Mouse (Mus musculus) ES-E14 (cell line): ENCODE results near the gene Usp15.

Experiments used
- CHD2 ChIP-seq: IDR thresholded peaks from 2 replicates; pipeline ENCODE4 v1.6.1; 2014; ENCODE audit warnings: mild to moderate bottlenecking, low read depth, low read length, inconsistent platforms
- HCFC1 ChIP-seq: IDR thresholded peaks from 2 replicates; pipeline ENCODE4 v1.6.1; 2012; ENCODE audit warnings: low read length, inconsistent platforms, borderline replicate concordance; ENCODE audit not compliant: insufficient read depth
- MAFK ChIP-seq: IDR thresholded peaks from 2 replicates; pipeline ENCODE4 v1.6.1; 2014; ENCODE audit warnings: mild to moderate bottlenecking, low read depth, low read length, inconsistent platforms; ENCODE audit not compliant: insufficient read depth
- ZC3H11A ChIP-seq: IDR thresholded peaks from 2 replicates; pipeline ENCODE4 v1.6.1; 2012; ENCODE audit warnings: low read depth, mild to moderate bottlenecking, inconsistent platforms, low read length, borderline replicate concordance
- ZNF384 ChIP-seq: IDR thresholded peaks from 2 replicates; pipeline ENCODE4 v1.6.1; 2012; ENCODE audit warnings: low read depth, low read length, inconsistent platforms

GRCm38 (mm10) chr10:123198183-123198582 is 1.4 kb upstream of the Usp15 start:
- TF ChIP-seq CHD2 (no peak), ZNF384 (no peak), MAFK (no peak), ZC3H11A (no peak), HCFC1 (no peak)
